ENCODE assay signal across 8 mouse cellular contexts in the genomic region with DNA sequence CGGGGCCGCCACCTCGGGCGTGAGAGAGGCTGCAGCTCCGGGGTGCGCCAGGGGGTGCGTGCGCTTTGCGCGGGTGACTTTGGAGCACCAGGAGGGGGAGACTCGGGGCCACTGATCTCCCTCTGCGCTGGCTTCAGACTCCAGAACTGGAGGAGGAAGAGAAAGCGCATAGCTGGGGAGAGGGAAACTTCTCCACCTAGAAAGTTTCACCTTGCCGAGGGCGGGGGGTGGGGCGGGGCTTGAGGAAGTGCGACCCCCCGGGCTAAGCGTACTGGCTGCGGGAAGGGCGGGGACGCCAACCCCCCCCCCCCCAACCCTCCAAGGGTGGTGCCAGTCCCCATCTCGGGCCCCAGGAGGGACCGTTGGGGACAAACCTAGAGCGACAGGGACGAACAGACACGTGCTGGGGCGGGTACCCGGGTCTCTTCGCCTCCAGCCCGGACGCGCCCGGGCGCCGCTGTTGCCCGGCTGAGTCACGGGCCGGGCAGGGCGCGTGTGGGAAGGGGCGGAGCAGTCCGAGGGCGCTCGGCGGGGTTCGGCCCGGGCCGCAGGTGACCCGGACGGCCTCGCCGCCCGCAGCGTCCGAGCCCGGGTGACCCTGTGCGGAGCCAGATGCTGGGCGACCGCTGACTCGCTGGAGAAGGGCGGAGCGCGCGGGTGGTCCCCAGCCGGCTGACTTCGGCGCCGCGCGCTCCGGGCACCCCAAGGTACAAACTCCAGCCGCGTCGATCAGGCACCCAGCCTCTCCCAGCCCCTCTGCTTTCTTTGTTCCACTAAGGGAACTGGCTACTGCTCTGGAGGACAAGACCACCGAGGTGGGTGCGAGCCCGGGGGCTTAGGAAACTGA. TPM values are rescaled to one million over a fixed set of nuclear protein-coding genes. Genes with fewer than 3 reads are reported as not detected.
DNase-seq lines count a peak whose midpoint lies in the region; ATAC-seq lines count a peak whose summit lies in the region.

A gene (plus strand): TSS at position 367 of the 847 bp plus-strand sequence.

- no peaks in the 10 kb centered on the region for H3K36me3 ChIP-seq in embryonic facial prominence, embryonic 10.5 days (replicated peaks)
- H3K36me3 ChIP-seq in heart, embryonic 12.5 days = no peaks in the 10 kb centered on the region
- H3K36me3 ChIP-seq in kidney, embryonic 16.5 days (ENCODE audit: insufficient read depth, low read length) = no peaks in the 10 kb centered on the region

- under 1% methylated on average over 78 of the region's 78 CpGs for WGBS in embryonic facial prominence, embryonic 10.5 days
- under 1% methylated on average over 75 of the region's 78 CpGs for WGBS in heart, embryonic 12.5 days
- under 1% methylated on average over 77 of the region's 78 CpGs for WGBS in kidney, embryonic 16.5 days

- peak within 1 kb of the TSS; percentile 87 for H3K4me2 ChIP-seq in heart, embryonic 12.5 days
- peak within 1 kb of the TSS; percentile 93 for H3K4me2 ChIP-seq in kidney, embryonic 16.5 days (replicated peaks; ENCODE audit: low read depth, low read length)

- H3K27ac ChIP-seq in embryonic facial prominence, embryonic 10.5 days (replicated peaks) = peak within 1 kb of the TSS; percentile 81
- H3K27ac ChIP-seq in heart, embryonic 12.5 days (ENCODE audit: poor library complexity, severe bottlenecking) = no peak within 1 kb of the TSS
- H3K27ac ChIP-seq in kidney, embryonic 16.5 days (ENCODE audit: low read length) = peak within 1 kb of the TSS; percentile 87

- DNase-seq in right cerebral cortex, postnatal 10 days (ENCODE audit: low spot score in 2 of 2) = peak; percentile 45 to 63
- DNase-seq in right cerebral cortex, adult 2 months (ENCODE audit: low spot score in 2 of 2) = no peak
- DNase-seq in embryonic facial prominence, embryonic 10.5 days (ENCODE audit: low spot score) = peak; percentile 72
- peak; percentile 80 for DNase-seq in lung, postnatal 10 days
- DNase-seq in ovary, postnatal 36 days (ENCODE audit: low spot score) = peak; percentile 60

- peak within 1 kb of the TSS; percentile 81 for H3K4me3 ChIP-seq in embryonic facial prominence, embryonic 10.5 days
- H3K4me3 ChIP-seq in heart, embryonic 12.5 days = peak within 1 kb of the TSS; percentile 66
- H3K4me3 ChIP-seq in kidney, embryonic 16.5 days (ENCODE audit: low read length) = peak within 1 kb of the TSS; percentile 76

- no peaks in the 10 kb centered on the region for H3K9me3 ChIP-seq in embryonic facial prominence, embryonic 10.5 days
- no peaks in the 10 kb centered on the region for H3K9me3 ChIP-seq in heart, embryonic 12.5 days (replicated peaks)
- H3K9me3 ChIP-seq in kidney, embryonic 16.5 days (ENCODE audit: low read length) = no peaks in the 10 kb centered on the region

- peaks cover 15% of the 10 kb centered on the region for H3K4me1 ChIP-seq in embryonic facial prominence, embryonic 10.5 days
- peaks cover 6% of the 10 kb centered on the region; the same call in 1 of the 2 replicates for H3K4me1 ChIP-seq in heart, embryonic 12.5 days (replicated peaks)
- H3K4me1 ChIP-seq in kidney, embryonic 16.5 days (ENCODE audit: insufficient read depth, low read length) = peaks cover 18% of the 10 kb centered on the region

- peaks cover 82% of the 10 kb centered on the region for H3K27me3 ChIP-seq in embryonic facial prominence, embryonic 10.5 days (replicated peaks; ENCODE audit: low read depth, poor library complexity, severe bottlenecking)
- peaks cover 26% of the 10 kb centered on the region for H3K27me3 ChIP-seq in heart, embryonic 12.5 days (replicated peaks)
- no peaks in the 10 kb centered on the region for H3K27me3 ChIP-seq in kidney, embryonic 16.5 days (ENCODE audit: insufficient read depth, low read length)

- peak; percentile 91 for ATAC-seq in heart, embryonic 12.5 days (ENCODE audit: insufficient number of reproducible peaks, low FRiP score)
- ATAC-seq in kidney, embryonic 16.5 days (ENCODE audit: low FRiP score, low TSS enrichment) = peak; percentile 93
- ATAC-seq in megakaryocyte-erythroid progenitor cell, adult 5-6 weeks (replicated peaks; ENCODE audit: low FRiP score, low TSS enrichment, poor library complexity, severe bottlenecking) = no peak

- H3K9ac ChIP-seq in heart, embryonic 12.5 days = peak within 1 kb of the TSS; percentile 77
- peak within 1 kb of the TSS; percentile 82 for H3K9ac ChIP-seq in kidney, embryonic 16.5 days (replicated peaks; ENCODE audit: low read length)

RNA-seq across cellular contexts. Expression of the gene that starts here (rescaled TPM):
- 1.9 and 2.0 TPM in 2 replicates for polyA plus RNA-seq in embryonic facial prominence, embryonic 10.5 days (2016; fragmentation: Nextera tagmentation; extraction: Ambion mirVana)
- 2.6 and 3.0 TPM in 2 replicates for polyA plus RNA-seq in heart, embryonic 12.5 days (2016; fragmentation: Nextera tagmentation; extraction: Ambion mirVana)
- polyA plus RNA-seq in kidney, embryonic 16.5 days (2015; fragmentation: Nextera tagmentation; extraction: Ambion mirVana) = 18.5 and 20.5 TPM in 2 replicates
- total RNA-seq in megakaryocyte-erythroid progenitor cell, adult 5-6 weeks (2014; fragmentation: Nextera tagmentation) = not detected in 2 replicates
- 0.56 TPM in 1 of 2 replicates, not detected in the other for total RNA-seq in megakaryocyte-erythroid progenitor cell, adult 5-6 weeks (2017)

Comparison
In these comparisons a context has a peak if more than half of its experiments do, and no peak if none do; other contexts are left out.
1. DNase-seq: peak in right cerebral cortex, postnatal 10 days (2 of 2), embryonic facial prominence, embryonic 10.5 days (single experiment), lung, postnatal 10 days (single experiment) and ovary, postnatal 36 days (single experiment); none in right cerebral cortex, adult 2 months (0 of 2).
2. Peak in every context shown above with its lines, with median percentiles within 50 percentile points of each other: H3K4me3 ChIP-seq.